Mouse (Mus musculus) lung, embryonic 16.5 days (tissue): ENCODE data around the gene Slc25a21. TPM values are rescaled to one million over a fixed set of nuclear protein-coding genes. Genes with fewer than 3 reads are reported as not detected.

ENCODE experiments used
- ATAC-seq: fragments of 200-750 bp; cut with Nextera tagmentation; 2 replicates; pipeline ENCODE4 v1.8.0; 2017; ENCODE audit warnings: low read depth, mild to moderate bottlenecking, moderate library complexity
- H3K27ac ChIP-seq: fragments of 300-500 bp; sonication (generic); 2 replicates; pipeline ENCODE4 v1.5.1; 2014; ENCODE audit warnings: mild to moderate bottlenecking, control low read depth, low read length
- H3K27me3 ChIP-seq: fragments of 300-500 bp; sonication (generic); 2 replicates; pipeline ENCODE4 v1.6.1; 2014; ENCODE audit warnings: low read depth, low read length, mixed read lengths; ENCODE audit not compliant: control insufficient read depth, insufficient read depth
- H3K36me3 ChIP-seq: fragments of 300-500 bp; sonication (generic); 2 replicates; pipeline ENCODE4 v1.6.1; 2014; ENCODE audit warnings: low read length; ENCODE audit not compliant: control insufficient read depth, insufficient read depth
- H3K4me1 ChIP-seq: fragments of 300-500 bp; sonication (generic); replicated peaks from 2 replicates; pipeline ENCODE4 v1.6.1; 2014; ENCODE audit warnings: low read length, mixed read lengths; ENCODE audit not compliant: control insufficient read depth, insufficient read depth
- H3K4me2 ChIP-seq: fragments of 300-500 bp; sonication (generic); 2 replicates; pipeline ENCODE4 v1.6.1; 2014; ENCODE audit warnings: low read depth, low read length, control low read depth
- H3K4me3 ChIP-seq: fragments of 300-500 bp; sonication (generic); 2 replicates; pipeline ENCODE4 v1.5.1; 2014; ENCODE audit warnings: mild to moderate bottlenecking, low read length, control low read depth
- H3K9ac ChIP-seq: fragments of 300-500 bp; sonication (generic); 2 replicates; pipeline ENCODE4 v1.6.1; 2014; ENCODE audit warnings: low read length, control low read depth
- H3K9me3 ChIP-seq: fragments of 300-500 bp; sonication (generic); 2 replicates; pipeline ENCODE4 v1.6.1; 2016; ENCODE audit warnings: low read length; ENCODE audit not compliant: control insufficient read depth
- WGBS: fragments of 180-500 bp; shearing (Covaris S2); extraction: QIAGEN DNeasy Blood & Tissue Kit; methylation state at CpG from one replicate; pipeline ENCODE4 v1.1.7; 2014; 5-methylcytosine and 5-hydroxymethylcytosine counted together
- polyA plus RNA-seq: library from polyadenylated mRNA; unstranded; fragments of >200 nt; fragmentation: Nextera tagmentation; extraction: Ambion mirVana; gene quantifications from 2 replicates; pipeline ENCODE4 v1.2.1, GENCODE M21; 2015

Gene Slc25a21
- polyA plus RNA-seq, 1 experiment from 2014 or later: 0.30 TPM

- Histone ChIP-seq H3K27ac (no peak overlapping the region), H3K4me2 (no peak overlapping the region), H3K9me3 (no peaks in the 10 kb centered on the region), H3K36me3 (no peaks in the 10 kb centered on the region), H3K4me3 (no peak overlapping the region), H3K4me1 (no peaks in the 10 kb centered on the region), H3K9ac (no peak overlapping the region), H3K27me3 (no peaks in the 10 kb centered on the region; the same call in 1 of the 2 replicates)
- ATAC-seq: no peak
- 75% methylated on average over 9 of the region's 9 CpGs for WGBS
These were observed 527.7 kb downstream of the Slc25a21 start for GRCm38 (mm10) chr12:56669451-56670122.

Other genes with a start within 250 kb of the Slc25a21 start
- gene Prps1l3, start 32.9 kb upstream of the Slc25a21 start, polyA plus RNA-seq: 68.2 TPM in 2 replicates
- gene Mipol1, start 33.0 kb upstream of the Slc25a21 start, polyA plus RNA-seq: 8.6 and 8.7 TPM in 2 replicates